Mouse (Mus musculus): ENCODE results near the gene Pick1.

DNA sequence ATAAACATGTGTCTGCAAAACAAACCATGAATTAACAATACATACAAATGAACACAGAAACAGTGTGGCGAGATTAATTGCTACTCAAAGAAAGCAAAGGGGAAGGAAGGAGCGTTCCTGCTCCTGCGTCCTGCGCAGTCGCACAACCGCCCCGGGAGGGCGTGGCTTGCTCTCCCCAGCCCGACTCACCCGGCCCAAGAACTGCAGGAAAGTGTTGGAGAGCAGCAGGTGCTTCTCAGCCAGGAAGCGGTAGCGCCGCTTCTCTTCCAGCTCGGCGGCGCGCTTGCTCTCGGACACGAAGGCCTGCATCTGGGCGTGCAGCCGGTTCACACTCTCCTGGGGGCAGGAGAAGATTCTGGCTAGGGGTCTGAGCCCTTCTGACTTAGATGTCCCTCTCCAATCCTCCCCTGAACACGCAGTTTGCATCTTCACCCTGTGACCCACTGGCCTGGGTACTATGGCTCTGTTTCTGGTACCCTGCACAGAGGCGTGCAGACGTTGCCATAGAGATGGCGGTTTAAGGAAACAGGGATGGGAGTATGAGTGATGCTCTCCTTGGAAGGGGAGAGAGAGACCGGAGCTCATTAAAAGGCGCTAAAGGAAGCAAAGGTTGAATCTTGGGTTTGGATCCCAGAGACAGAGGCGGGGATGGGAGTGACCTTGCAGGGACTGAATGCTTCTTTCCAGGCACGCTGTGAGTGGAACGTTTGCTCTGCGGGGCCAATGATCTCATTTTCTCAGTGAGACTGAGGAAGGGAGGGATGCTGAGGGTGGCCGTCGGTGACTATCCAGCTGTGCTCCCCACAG is 41.5 kb downstream of the Pick1 start:
- TF ChIP-seq CTCF (conservative IDR thresholded peaks at IDR 0.05; ENCODE audit: low read length) (no peak), POU5F1 (IDR thresholded peaks at IDR 0.05; ENCODE audit: borderline replicate concordance, low read length) (no peak), NANOG (IDR thresholded peaks at IDR 0.05; ENCODE audit: borderline replicate concordance, low read length) (no peak)

Measured in E14TG2a.4 (cell line).